Mouse (Mus musculus): ENCODE measurements around the gene Mlf1. TPM values are rescaled to one million over a fixed set of nuclear protein-coding genes. Genes with fewer than 3 reads are reported as not detected.

Mlf1 gene
- polyA plus RNA-seq, 1 experiment from 2014 or later = 12.1 TPM

- 74% methylated on average over 4 of the region's 4 CpGs for WGBS
These were observed 7.6 kb upstream of the Mlf1 start for GRCm38 (mm10) chr3:67366087-67366892.

GRCm38 (mm10) chr3:67367481-67367880, 6.4 kb upstream of the Mlf1 start:
- no peaks in the 10 kb centered on the region for H3K9me3 ChIP-seq (ENCODE audit: low read length)
- H3K4me3 ChIP-seq (ENCODE audit: low read length) = no peak overlapping the region
- H3K4me2 ChIP-seq (replicated peaks; ENCODE audit: low read depth, low read length) = no peak overlapping the region
- no peaks in the 10 kb centered on the region for H3K36me3 ChIP-seq (ENCODE audit: insufficient read depth, low read length)
- H3K27ac ChIP-seq (ENCODE audit: low read length) = no peak overlapping the region
- peaks cover 8% of the 10 kb centered on the region for H3K27me3 ChIP-seq (ENCODE audit: insufficient read depth, low read length)
- no peak for ATAC-seq (ENCODE audit: low FRiP score, low TSS enrichment)
- 55% methylated on average over 6 of the region's 6 CpGs for WGBS
- no peaks in the 10 kb centered on the region for H3K4me1 ChIP-seq (ENCODE audit: insufficient read depth, low read length)
- no peak overlapping the region for H3K9ac ChIP-seq (replicated peaks; ENCODE audit: low read length)

More at GRCm38 (mm10) chr3:67366087-67366892, 7.6 kb upstream of the Mlf1 start:
- H3K4me2 ChIP-seq (replicated peaks; ENCODE audit: low read depth, low read length) = no peak overlapping the region
- no peak for ATAC-seq (ENCODE audit: low FRiP score, low TSS enrichment)
- peaks cover 4% of the 10 kb centered on the region; the same call in 1 of the 2 replicates for H3K27me3 ChIP-seq (ENCODE audit: insufficient read depth, low read length)
- no peaks in the 10 kb centered on the region for H3K9me3 ChIP-seq (ENCODE audit: low read length)
- H3K27ac ChIP-seq (ENCODE audit: low read length) = no peak overlapping the region
- no peak overlapping the region for H3K4me3 ChIP-seq (ENCODE audit: low read length)
- no peaks in the 10 kb centered on the region for H3K4me1 ChIP-seq (ENCODE audit: insufficient read depth, low read length)
- no peaks in the 10 kb centered on the region for H3K36me3 ChIP-seq (ENCODE audit: insufficient read depth, low read length)
- no peak overlapping the region for H3K9ac ChIP-seq (replicated peaks; ENCODE audit: low read length)

- H3K27me3 ChIP-seq (ENCODE audit: insufficient read depth, low read length) = peaks cover 13% of the 10 kb centered on the region
- H3K9me3 ChIP-seq (ENCODE audit: low read length) = no peaks in the 10 kb centered on the region
- H3K36me3 ChIP-seq (ENCODE audit: insufficient read depth, low read length) = no peaks in the 10 kb centered on the region
- H3K4me2 ChIP-seq (replicated peaks; ENCODE audit: low read depth, low read length) = no peak overlapping the region
- H3K4me1 ChIP-seq (ENCODE audit: insufficient read depth, low read length) = no peaks in the 10 kb centered on the region
- no peak overlapping the region for H3K9ac ChIP-seq (replicated peaks; ENCODE audit: low read length)
- no peak for ATAC-seq (ENCODE audit: low FRiP score, low TSS enrichment)
- H3K27ac ChIP-seq (ENCODE audit: low read length) = no peak overlapping the region
- WGBS = 76% methylated on average over 5 of the region's 5 CpGs
- no peak overlapping the region for H3K4me3 ChIP-seq (ENCODE audit: low read length)
These were observed 4.4 kb upstream of the Mlf1 start for GRCm38 (mm10) chr3:67369407-67370079.

- 72% methylated on average over 4 of the region's 4 CpGs for WGBS
- Histone ChIP-seq H3K9me3 (ENCODE audit: low read length) (no peaks in the 10 kb centered on the region), H3K4me2 (replicated peaks; ENCODE audit: low read depth, low read length) (no peak overlapping the region), H3K9ac (replicated peaks; ENCODE audit: low read length) (no peak overlapping the region), H3K27me3 (ENCODE audit: insufficient read depth, low read length) (peaks cover 13% of the 10 kb centered on the region), H3K4me1 (ENCODE audit: insufficient read depth, low read length) (no peaks in the 10 kb centered on the region), H3K4me3 (ENCODE audit: low read length) (no peak overlapping the region), H3K36me3 (ENCODE audit: insufficient read depth, low read length) (no peaks in the 10 kb centered on the region), H3K27ac (ENCODE audit: low read length) (no peak overlapping the region)
- ATAC-seq (ENCODE audit: low FRiP score, low TSS enrichment) = no peak
These were observed 1.7 kb upstream of the Mlf1 start for GRCm38 (mm10) chr3:67372194-67372593.

DNA sequence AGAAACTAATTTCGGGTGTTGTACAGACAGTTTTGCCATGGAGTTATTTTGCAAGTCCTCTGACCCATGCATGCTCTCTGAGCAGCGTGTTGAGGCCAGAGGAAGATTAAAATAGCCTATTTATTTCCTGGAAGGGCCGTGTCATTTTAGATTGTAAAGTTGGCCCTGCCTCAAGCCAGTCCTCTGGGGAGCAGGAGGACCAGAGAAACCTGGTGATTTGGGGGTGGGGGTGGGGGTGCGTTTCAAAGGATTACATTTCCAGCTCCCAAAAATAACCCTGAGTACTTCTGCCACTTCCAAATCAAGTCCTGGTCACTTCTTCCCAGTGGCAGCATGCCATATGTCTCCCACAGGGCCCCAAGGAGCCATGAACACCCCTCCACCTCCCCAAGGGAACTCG, 1.1 kb upstream of the Mlf1 start:
- WGBS = 48% methylated on average over 5 of the region's 5 CpGs
- no peak for ATAC-seq (ENCODE audit: low FRiP score, low TSS enrichment)
- Histone ChIP-seq H3K4me1 (ENCODE audit: insufficient read depth, low read length) (no peaks in the 10 kb centered on the region), H3K27me3 (ENCODE audit: insufficient read depth, low read length) (peaks cover 13% of the 10 kb centered on the region), H3K36me3 (ENCODE audit: insufficient read depth, low read length) (no peaks in the 10 kb centered on the region), H3K9ac (replicated peaks; ENCODE audit: low read length) (no peak overlapping the region), H3K4me2 (replicated peaks; ENCODE audit: low read depth, low read length) (no peak overlapping the region), H3K27ac (ENCODE audit: low read length) (no peak overlapping the region), H3K9me3 (ENCODE audit: low read length) (no peaks in the 10 kb centered on the region), H3K4me3 (ENCODE audit: low read length) (no peak overlapping the region)

DNA sequence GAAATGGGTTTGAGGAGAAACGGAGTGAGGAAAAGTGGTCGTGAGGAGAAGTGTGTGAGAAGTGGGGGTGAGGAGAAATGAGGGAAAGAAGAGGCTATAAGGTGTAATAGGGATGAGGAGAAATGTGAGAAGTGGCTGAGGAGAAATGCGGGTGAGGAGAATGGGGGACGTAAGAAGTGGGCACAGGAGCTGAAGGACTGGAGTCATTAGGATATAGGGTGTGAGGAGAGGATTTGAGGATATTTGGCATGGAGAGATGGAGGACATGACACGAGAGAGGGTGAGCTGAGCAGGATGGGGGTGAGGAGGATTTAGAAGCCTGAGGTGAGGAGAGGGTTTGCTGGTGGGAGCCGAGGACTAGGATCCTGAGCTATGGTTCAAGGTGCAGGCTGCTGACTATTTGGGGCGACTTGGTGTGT, 472 bp downstream of the Mlf1 start:
- peak overlapping the region; percentile 54; the same call in 1 of the 2 replicates for H3K9ac ChIP-seq (replicated peaks; ENCODE audit: low read length)
- 33% methylated on average over 7 of the region's 7 CpGs for WGBS
- ATAC-seq (ENCODE audit: low FRiP score, low TSS enrichment) = peak; percentile 55
- H3K4me2 ChIP-seq (replicated peaks; ENCODE audit: low read depth, low read length) = peak overlapping the region; percentile 78
- no peak overlapping the region for H3K27ac ChIP-seq (ENCODE audit: low read length)
- no peaks in the 10 kb centered on the region for H3K36me3 ChIP-seq (ENCODE audit: insufficient read depth, low read length)
- H3K4me3 ChIP-seq (ENCODE audit: low read length) = peak overlapping the region; percentile 51
- no peaks in the 10 kb centered on the region for H3K4me1 ChIP-seq (ENCODE audit: insufficient read depth, low read length)
- no peaks in the 10 kb centered on the region for H3K9me3 ChIP-seq (ENCODE audit: low read length)
- H3K27me3 ChIP-seq (ENCODE audit: insufficient read depth, low read length) = peaks cover 13% of the 10 kb centered on the region

DNA sequence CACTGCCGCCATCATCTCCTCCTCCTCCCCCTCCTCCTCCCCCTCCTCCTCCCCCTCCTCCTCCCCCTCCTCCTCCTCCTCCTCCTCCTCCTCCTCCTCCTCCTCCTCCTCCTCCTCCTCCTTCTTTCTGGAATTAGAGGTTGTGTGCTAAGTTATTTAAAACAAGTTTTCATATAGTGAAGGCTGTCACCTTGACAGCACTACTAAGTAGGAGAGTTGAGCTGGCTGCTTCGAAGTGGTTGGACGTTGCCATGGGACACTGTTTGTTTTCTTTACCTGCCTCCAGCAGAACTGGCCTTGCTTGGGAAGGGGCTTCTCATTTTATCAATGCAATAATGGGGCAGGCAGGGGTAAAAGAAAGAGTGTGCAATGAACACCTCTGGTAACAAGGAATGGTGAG, 1.2 kb downstream of the Mlf1 start, which contains the start of gene Gm17402:
Gene Gm17402, minus strand, starts transcription at position 101 of the 400 bp plus-strand sequence.
- 41% methylated on average over 3 of the region's 3 CpGs for WGBS
- ATAC-seq (ENCODE audit: low FRiP score, low TSS enrichment) = no peak
- no peaks in the 10 kb centered on the region for H3K4me1 ChIP-seq (ENCODE audit: insufficient read depth, low read length)

DNA sequence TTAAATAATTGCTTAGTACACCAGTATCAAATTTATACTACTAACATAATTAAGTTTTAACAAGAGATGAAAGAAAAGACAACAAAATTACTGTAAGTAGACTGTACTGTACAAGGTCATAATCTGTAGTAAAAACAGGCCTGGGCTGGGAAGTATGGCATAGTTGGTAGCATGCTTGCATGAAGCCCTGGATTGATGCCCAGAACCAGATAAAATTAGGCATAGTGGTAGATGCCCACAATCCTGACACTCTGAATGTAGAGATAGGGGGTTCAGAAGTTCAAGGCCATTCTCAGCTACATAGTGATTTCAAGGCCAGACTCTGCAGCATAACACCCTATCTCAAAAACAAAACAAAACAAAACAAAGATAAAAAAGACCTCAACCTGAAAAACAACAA, 4.3 kb downstream of the Mlf1 start:
- Histone ChIP-seq H3K4me3 (ENCODE audit: low read length) (no peak overlapping the region), H3K4me1 (ENCODE audit: insufficient read depth, low read length) (no peaks in the 10 kb centered on the region), H3K27ac (ENCODE audit: low read length) (no peak overlapping the region), H3K36me3 (ENCODE audit: insufficient read depth, low read length) (no peaks in the 10 kb centered on the region), H3K27me3 (ENCODE audit: insufficient read depth, low read length) (no peaks in the 10 kb centered on the region; the same call in 1 of the 2 replicates), H3K9me3 (ENCODE audit: low read length) (no peaks in the 10 kb centered on the region), H3K4me2 (replicated peaks; ENCODE audit: low read depth, low read length) (no peak overlapping the region), H3K9ac (replicated peaks; ENCODE audit: low read length) (no peak overlapping the region)
- no peak for ATAC-seq (ENCODE audit: low FRiP score, low TSS enrichment)

More for the DNA sequence above, 1.2 kb downstream of the Mlf1 start, which contains the start of gene Gm17402:
- peak within 1 kb of the TSS; percentile 78 for H3K4me2 ChIP-seq (replicated peaks; ENCODE audit: low read depth, low read length)
- peak within 1 kb of the TSS; percentile 51 for H3K4me3 ChIP-seq (ENCODE audit: low read length)
- H3K27me3 ChIP-seq (ENCODE audit: insufficient read depth, low read length) = peaks cover 13% of the 10 kb centered on the region
- H3K9me3 ChIP-seq (ENCODE audit: low read length) = no peaks in the 10 kb centered on the region
- no peak within 1 kb of the TSS for H3K27ac ChIP-seq (ENCODE audit: low read length)
- peak within 1 kb of the TSS; percentile 54; the same call in 1 of the 2 replicates for H3K9ac ChIP-seq (replicated peaks; ENCODE audit: low read length)
- no peaks in the 10 kb centered on the region for H3K36me3 ChIP-seq (ENCODE audit: insufficient read depth, low read length)

DNA sequence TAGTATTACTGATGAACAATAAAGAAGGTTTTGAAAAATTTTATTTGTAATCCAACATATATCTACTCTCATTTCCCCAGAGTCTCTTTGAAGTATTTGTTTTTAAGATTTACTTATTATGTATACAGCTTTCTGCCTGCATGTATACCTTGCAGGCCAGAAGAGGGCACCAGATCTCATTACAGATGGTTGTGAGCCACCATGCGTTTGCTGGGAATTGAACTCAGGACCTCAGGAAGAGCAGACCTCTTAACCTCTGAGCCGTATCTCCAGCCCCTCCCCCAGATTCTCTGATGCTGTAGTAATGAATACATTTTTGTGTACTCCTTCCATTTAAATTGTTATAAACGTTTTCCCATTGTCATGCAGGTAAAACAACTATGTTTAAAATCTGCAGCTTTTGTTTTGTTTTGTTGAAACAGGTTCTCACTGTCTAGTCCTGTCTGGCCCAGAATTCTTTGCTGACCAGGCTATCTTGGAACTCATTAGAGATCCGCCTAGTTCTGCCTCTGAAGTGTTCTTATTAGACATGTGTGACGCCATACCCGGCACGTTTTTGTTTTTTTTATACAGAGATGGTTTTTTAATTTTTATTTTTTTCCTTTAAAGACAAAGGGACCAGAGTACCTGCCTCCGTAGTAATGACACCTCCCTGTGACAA, 55.6 kb downstream of the Mlf1 start:
- WGBS = 25% methylated on average over 8 of the region's 8 CpGs
- peaks cover 24% of the 10 kb centered on the region for H3K36me3 ChIP-seq (ENCODE audit: insufficient read depth, low read length)
- peaks cover 9% of the 10 kb centered on the region for H3K4me1 ChIP-seq (ENCODE audit: insufficient read depth, low read length)
- no peak overlapping the region for H3K27ac ChIP-seq (ENCODE audit: low read length)
- peak; percentile 78; the same call in 1 of the 2 replicates for ATAC-seq (ENCODE audit: low FRiP score, low TSS enrichment)
- no peaks in the 10 kb centered on the region for H3K27me3 ChIP-seq (ENCODE audit: insufficient read depth, low read length)
- H3K4me2 ChIP-seq (replicated peaks; ENCODE audit: low read depth, low read length) = peak overlapping the region; percentile 76
- peak overlapping the region; percentile 88 for H3K4me3 ChIP-seq (ENCODE audit: low read length)
- peak overlapping the region; percentile 91 for H3K9ac ChIP-seq (replicated peaks; ENCODE audit: low read length)
- peaks cover 13% of the 10 kb centered on the region for H3K9me3 ChIP-seq (ENCODE audit: low read length)

Data from kidney, embryonic 16.5 days (tissue).